Mouse (Mus musculus) heart, embryonic 15.5 days (tissue): ENCODE results near the gene Mogat1. TPM values are rescaled to one million over a fixed set of nuclear protein-coding genes. Genes with fewer than 3 reads are reported as not detected.

Source experiments
- ATAC-seq: fragments of 200-750 bp; cut with Nextera tagmentation; replicated peaks from 2 replicates; pipeline ENCODE4 v1.8.0; 2017; ENCODE audit warnings: low read depth, moderate TSS enrichment; ENCODE audit not compliant: insufficient number of reproducible peaks, insufficient read depth, low FRiP score
- H3K27ac ChIP-seq: fragments of 300-500 bp; sonication (generic); 2 replicates; pipeline ENCODE4 v1.5.1; 2015; ENCODE audit warnings: mild to moderate bottlenecking, inconsistent platforms
- H3K27me3 ChIP-seq: fragments of 300-500 bp; sonication (generic); 2 replicates; pipeline ENCODE4 v1.6.1; 2015; ENCODE audit warnings: inconsistent platforms
- H3K36me3 ChIP-seq: fragments of 300-500 bp; sonication (generic); 2 replicates; pipeline ENCODE4 v1.6.1; 2015; ENCODE audit warnings: mild to moderate bottlenecking, inconsistent platforms
- H3K4me1 ChIP-seq: fragments of 300-500 bp; sonication (generic); replicated peaks from 2 replicates; pipeline ENCODE4 v1.6.1; 2015; ENCODE audit warnings: inconsistent platforms
- H3K4me2 ChIP-seq: fragments of 300-500 bp; sonication (generic); 2 replicates; pipeline ENCODE4 v1.6.1; 2015; ENCODE audit warnings: inconsistent platforms, mild to moderate bottlenecking, moderate library complexity
- H3K4me3 ChIP-seq: fragments of 300-500 bp; sonication (generic); 2 replicates; pipeline ENCODE4 v1.5.1; 2015; ENCODE audit warnings: mild to moderate bottlenecking, inconsistent platforms
- H3K9ac ChIP-seq: fragments of 300-500 bp; sonication (generic); 2 replicates; pipeline ENCODE4 v1.6.1; 2015; ENCODE audit warnings: mild to moderate bottlenecking, inconsistent platforms
- H3K9me3 ChIP-seq: fragments of 300-500 bp; sonication (generic); replicated peaks from 2 replicates; pipeline ENCODE4 v1.6.1; 2016; ENCODE audit warnings: inconsistent platforms
- WGBS: fragments of 180-500 bp; shearing (Covaris S2); methylation state at CpG from one replicate; pipeline ENCODE4 v1.1.7; 2015; ENCODE audit warnings: mixed read lengths; 5-methylcytosine and 5-hydroxymethylcytosine counted together
- polyA plus RNA-seq: library from polyadenylated mRNA; unstranded; fragments of >200 nt; fragmentation: Nextera tagmentation; extraction: Ambion mirVana; gene quantifications from 2 replicates; pipeline ENCODE4 v1.2.1, GENCODE M21; 2015

Mogat1 gene
- polyA plus RNA-seq, 1 experiment from 2014 or later = not detected

DNA sequence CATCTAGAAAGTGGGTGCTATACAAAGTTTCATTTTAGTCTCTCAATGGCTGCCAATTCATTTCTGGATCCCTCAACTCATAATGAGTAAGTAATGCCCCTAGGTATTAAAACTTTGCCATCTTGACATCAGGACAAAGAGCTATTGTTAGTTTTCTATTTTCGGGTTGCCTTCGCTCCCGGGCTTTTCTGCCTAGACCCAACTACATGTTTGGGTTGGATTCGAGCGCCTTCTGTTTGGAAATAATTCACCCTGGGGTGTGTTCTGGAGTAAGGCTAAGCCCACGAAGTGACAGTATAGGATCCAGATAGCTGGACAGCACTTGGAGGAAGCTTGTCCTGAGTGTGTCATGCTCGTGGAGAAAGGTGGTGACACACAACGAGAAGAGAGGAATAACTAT, 2.0 kb downstream of the Mogat1 start:
- Histone ChIP-seq H3K4me3 (no peak overlapping the region), H3K4me1 (peaks cover 5% of the 10 kb centered on the region), H3K36me3 (no peaks in the 10 kb centered on the region), H3K9me3 (no peaks in the 10 kb centered on the region), H3K4me2 (no peak overlapping the region), H3K27ac (no peak overlapping the region), H3K27me3 (peaks cover 23% of the 10 kb centered on the region), H3K9ac (no peak overlapping the region)
- no peak for ATAC-seq
- WGBS = 69% methylated on average over 8 of the region's 8 CpGs

- Histone ChIP-seq H3K27me3 (no peaks in the 10 kb centered on the region), H3K36me3 (no peaks in the 10 kb centered on the region), H3K4me3 (no peak overlapping the region), H3K4me1 (no peaks in the 10 kb centered on the region), H3K9ac (no peak overlapping the region), H3K4me2 (no peak overlapping the region), H3K9me3 (no peaks in the 10 kb centered on the region), H3K27ac (no peak overlapping the region)
- ATAC-seq = no peak
- WGBS = 82% methylated on average over 7 of the region's 7 CpGs
Observed at GRCm38 (mm10) chr1:78518907-78519306, 8.1 kb downstream of the Mogat1 start.

GRCm38 (mm10) chr1:78525189-78525886, 14.5 kb downstream of the Mogat1 start:
- Histone ChIP-seq H3K4me2 (no peak overlapping the region), H3K9me3 (no peaks in the 10 kb centered on the region), H3K4me3 (no peak overlapping the region), H3K27ac (no peak overlapping the region), H3K27me3 (no peaks in the 10 kb centered on the region), H3K4me1 (no peaks in the 10 kb centered on the region), H3K36me3 (no peaks in the 10 kb centered on the region), H3K9ac (no peak overlapping the region)
- 49% methylated on average over 23 of the region's 23 CpGs for WGBS
- no peak for ATAC-seq

DNA sequence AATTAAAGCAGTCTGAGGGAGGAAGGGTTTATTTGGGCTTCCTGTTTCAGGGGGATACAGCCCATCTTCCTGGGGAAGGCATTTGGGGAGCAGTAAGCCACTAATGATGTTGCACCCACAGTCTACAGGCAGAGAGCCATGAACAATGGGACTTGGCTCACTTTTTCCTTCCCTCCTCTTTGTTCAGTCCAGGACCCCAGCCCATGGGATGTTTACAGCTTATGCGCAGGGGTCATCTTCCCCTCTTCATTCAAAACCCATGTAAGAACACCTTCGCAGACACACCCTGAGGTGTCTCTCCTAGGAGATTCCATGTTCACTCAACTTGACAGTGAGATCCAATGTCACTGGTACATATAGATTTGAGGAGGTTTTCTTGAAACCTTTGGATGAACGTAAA, 17.6 kb downstream of the Mogat1 start:
- Histone ChIP-seq H3K27ac (no peak overlapping the region), H3K27me3 (no peaks in the 10 kb centered on the region), H3K36me3 (no peaks in the 10 kb centered on the region), H3K4me1 (no peaks in the 10 kb centered on the region; the same call in 1 of the 2 replicates), H3K4me2 (no peak overlapping the region), H3K4me3 (no peak overlapping the region), H3K9me3 (no peaks in the 10 kb centered on the region), H3K9ac (no peak overlapping the region)
- no peak for ATAC-seq
- 85% methylated on average over 3 of the region's 3 CpGs for WGBS

GRCm38 (mm10) chr1:78529011-78529410, 18.2 kb downstream of the Mogat1 start:
- H3K4me1 ChIP-seq = no peaks in the 10 kb centered on the region; the same call in 1 of the 2 replicates
- H3K27me3 ChIP-seq = no peaks in the 10 kb centered on the region
- WGBS = 87% methylated on average over 8 of the region's 8 CpGs
- H3K9ac ChIP-seq = no peak overlapping the region
- no peak overlapping the region for H3K4me3 ChIP-seq
- no peak overlapping the region for H3K27ac ChIP-seq
- H3K36me3 ChIP-seq = no peaks in the 10 kb centered on the region
- no peak overlapping the region for H3K4me2 ChIP-seq
- no peak for ATAC-seq
- no peaks in the 10 kb centered on the region for H3K9me3 ChIP-seq

DNA sequence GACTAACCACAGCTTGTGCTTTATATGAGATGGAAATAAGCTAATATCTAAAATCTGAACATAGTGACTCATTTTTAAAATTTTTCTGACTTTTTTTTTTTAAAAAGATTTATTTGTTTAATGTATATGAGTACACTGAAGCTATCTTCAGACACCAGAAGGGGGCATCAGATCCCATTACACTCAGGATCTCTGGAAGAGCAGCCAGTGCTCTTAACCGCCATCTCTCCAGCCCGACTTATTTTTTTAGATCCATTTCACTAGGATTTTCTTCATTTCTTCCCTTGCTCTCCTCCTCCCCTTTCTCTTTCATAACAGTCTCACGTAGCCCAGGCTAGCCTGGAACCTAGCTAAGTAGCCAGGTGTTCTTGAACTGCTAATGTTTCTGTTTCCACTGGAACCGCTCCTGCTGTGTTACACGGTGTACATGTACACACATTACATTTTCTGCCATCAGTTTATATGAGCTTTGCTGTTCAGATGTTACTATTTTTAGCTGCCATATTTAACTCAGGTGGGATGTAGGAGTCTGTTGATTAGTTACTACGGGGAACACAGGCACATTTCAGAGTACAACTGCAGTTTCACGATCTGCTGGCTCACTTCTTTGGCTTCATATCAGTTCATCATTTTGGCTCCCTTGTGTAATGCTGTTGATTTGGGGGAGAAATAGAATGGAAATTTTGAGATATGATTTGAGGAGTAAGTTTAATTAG, 19.9 kb downstream of the Mogat1 start:
- no peaks in the 10 kb centered on the region for H3K36me3 ChIP-seq
- no peaks in the 10 kb centered on the region for H3K27me3 ChIP-seq
- 56% methylated on average over 7 of the region's 7 CpGs for WGBS
- no peaks in the 10 kb centered on the region for H3K9me3 ChIP-seq
- no peaks in the 10 kb centered on the region; the same call in 1 of the 2 replicates for H3K4me1 ChIP-seq
- H3K4me3 ChIP-seq = no peak overlapping the region
- H3K4me2 ChIP-seq = no peak overlapping the region
- no peak overlapping the region for H3K9ac ChIP-seq
- no peak overlapping the region for H3K27ac ChIP-seq
- ATAC-seq = no peak

DNA sequence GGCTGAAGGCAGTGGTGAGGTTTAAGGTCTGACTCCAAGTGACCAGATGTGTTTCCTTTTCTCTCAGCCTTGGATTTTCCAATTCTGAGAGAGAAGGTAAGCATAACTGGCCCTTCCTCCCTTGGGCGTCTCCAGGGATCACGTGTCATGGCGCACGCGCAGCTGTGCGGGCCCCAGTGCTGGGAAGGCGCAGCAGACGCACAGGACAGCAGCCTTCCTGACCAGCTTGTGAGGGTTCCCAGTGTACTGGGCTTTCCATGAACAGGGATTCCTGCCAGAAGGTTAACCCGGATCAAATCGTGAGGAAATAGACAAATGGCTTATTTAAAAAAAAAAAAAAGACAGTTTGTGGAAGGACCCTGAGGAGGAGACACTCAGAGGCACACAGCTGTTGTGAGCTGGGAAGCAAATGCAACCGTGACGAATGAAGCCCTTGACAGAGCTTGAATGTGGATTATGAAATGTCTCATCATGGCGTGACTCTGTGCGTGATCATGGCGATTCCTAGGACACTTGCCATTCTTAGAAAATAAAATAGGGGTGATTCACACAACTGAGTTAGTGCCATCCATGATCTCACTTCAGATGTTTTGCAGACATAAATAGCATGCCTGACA, 21.5 kb downstream of the Mogat1 start:
- Histone ChIP-seq H3K4me2 (no peak overlapping the region), H3K4me1 (no peaks in the 10 kb centered on the region; the same call in 1 of the 2 replicates), H3K36me3 (no peaks in the 10 kb centered on the region), H3K4me3 (no peak overlapping the region), H3K27ac (no peak overlapping the region), H3K9me3 (no peaks in the 10 kb centered on the region), H3K27me3 (no peaks in the 10 kb centered on the region), H3K9ac (no peak overlapping the region)
- WGBS = 81% methylated on average over 15 of the region's 15 CpGs
- no peak for ATAC-seq

DNA sequence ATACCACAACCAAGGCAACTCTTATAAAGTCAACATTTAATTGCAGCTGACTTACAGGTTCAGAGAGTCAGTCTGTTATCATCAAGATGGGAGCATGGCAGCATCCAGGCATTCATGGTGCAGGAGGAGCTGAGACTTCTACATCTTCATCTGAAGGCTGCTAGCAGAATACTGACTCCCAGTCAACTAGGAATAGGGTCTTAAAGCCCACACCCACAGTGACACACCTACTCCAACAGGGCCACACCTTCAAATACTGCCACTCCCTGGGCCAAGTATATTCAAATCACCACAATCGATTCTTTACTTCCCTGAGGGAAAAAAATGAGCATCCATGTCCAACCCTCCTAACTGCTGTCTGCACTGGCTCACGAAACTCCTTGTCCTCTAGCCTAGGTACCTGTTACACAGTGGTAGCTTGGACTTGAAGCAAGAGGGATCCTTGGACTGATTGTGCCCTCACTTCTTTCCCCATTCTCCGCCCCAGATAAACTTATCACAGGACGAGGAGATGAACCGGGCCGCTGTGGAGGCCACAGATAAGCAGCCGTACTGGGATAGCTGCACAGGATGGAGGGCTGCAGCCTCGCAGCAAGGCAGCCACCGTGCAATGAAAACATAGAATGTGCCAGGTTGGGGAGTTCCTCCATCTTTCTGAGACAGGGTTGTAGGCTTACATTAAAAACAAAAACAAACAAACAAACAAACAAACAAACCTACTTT, 23.8 kb downstream of the Mogat1 start:
- Histone ChIP-seq H3K4me2 (no peak overlapping the region), H3K27me3 (no peaks in the 10 kb centered on the region), H3K9ac (no peak overlapping the region), H3K36me3 (no peaks in the 10 kb centered on the region), H3K4me1 (peaks cover 13% of the 10 kb centered on the region), H3K9me3 (no peaks in the 10 kb centered on the region), H3K27ac (no peak overlapping the region), H3K4me3 (no peak overlapping the region)
- no peak for ATAC-seq
- 55% methylated on average over 9 of the region's 9 CpGs for WGBS

DNA sequence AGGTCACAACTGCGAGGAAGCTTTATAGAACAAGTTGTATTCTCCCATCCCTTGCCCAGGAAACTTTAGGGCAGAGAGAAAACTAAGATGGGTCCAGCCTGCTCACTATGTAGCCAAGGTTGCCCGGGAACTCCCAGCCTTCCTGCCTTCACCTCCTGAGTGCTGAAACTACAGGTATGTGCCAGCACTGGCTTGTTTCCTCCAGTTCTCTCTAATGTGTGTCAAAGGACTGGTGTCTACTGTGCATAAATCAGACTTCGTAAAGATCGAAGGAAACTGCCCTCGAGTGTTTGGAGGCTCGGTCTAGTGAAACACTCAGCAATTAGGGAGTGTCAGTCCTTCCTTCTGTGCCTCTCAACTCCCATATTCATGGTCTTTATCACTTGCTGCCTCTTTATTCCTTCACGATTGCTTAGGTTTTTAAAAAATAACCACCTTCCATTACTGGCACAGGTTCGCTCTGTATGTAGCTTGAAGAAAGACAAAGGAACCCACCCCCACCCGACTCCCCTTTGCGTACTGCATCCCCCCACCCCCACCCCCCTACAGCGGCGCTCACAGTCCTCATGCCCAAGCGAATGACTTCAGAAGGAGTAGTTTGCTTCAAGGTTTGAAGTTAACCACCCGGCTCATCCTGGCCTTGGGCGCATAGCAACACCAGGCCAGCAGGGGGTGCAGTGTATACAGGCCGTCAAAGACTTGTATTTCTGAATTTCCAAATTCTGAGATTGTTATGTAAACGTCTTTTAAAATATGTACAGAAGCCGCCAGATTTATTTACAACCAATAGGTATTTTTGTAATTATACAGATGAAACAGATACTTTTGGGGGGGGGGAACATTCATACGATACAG, 25.7 kb downstream of the Mogat1 start:
- Histone ChIP-seq H3K9me3 (no peaks in the 10 kb centered on the region), H3K27ac (peak overlapping the region; percentile 54; the same call in 1 of the 2 replicates), H3K36me3 (no peaks in the 10 kb centered on the region), H3K4me2 (peak overlapping the region; percentile 77), H3K4me1 (peaks cover 13% of the 10 kb centered on the region), H3K4me3 (peak overlapping the region; percentile 51), H3K9ac (0 out of 2 replicates have a peak overlapping the region, but pooled peaks have one; percentile 52), H3K27me3 (no peaks in the 10 kb centered on the region)
- no peak; the same call in 1 of the 2 replicates for ATAC-seq
- WGBS = 35% methylated on average over 19 of the region's 19 CpGs

GRCm38 (mm10) chr1:78537494-78538010, 26.8 kb downstream of the Mogat1 start:
- WGBS = 19% methylated on average over 16 of the region's 16 CpGs
- H3K27ac ChIP-seq = peak overlapping the region; percentile 54
- peak; percentile 61; the same call in 1 of the 2 replicates for ATAC-seq

More at GRCm38 (mm10) chr1:78537494-78538010, 26.8 kb downstream of the Mogat1 start:
- Histone ChIP-seq H3K9me3 (no peaks in the 10 kb centered on the region), H3K4me3 (peak overlapping the region; percentile 51), H3K9ac (peak overlapping the region; percentile 52), H3K36me3 (no peaks in the 10 kb centered on the region), H3K4me2 (peak overlapping the region; percentile 77), H3K27me3 (no peaks in the 10 kb centered on the region), H3K4me1 (peaks cover 13% of the 10 kb centered on the region)
